Mouse (Mus musculus) midbrain, embryonic 11.5 days (tissue): ENCODE results near the gene Csmd2. TPM values are rescaled to one million over a fixed set of nuclear protein-coding genes. Genes with fewer than 3 reads are reported as not detected.

Experiments
- ATAC-seq: fragments of 200-750 bp; cut with Nextera tagmentation; 2 replicates; pipeline ENCODE4 v1.8.0; 2017; ENCODE audit warnings: moderate TSS enrichment, moderate library complexity; ENCODE audit not compliant: low FRiP score
- DNase-seq: peaks from one replicate; pipeline ENCODE4 v3.0.0; 2015; ENCODE audit warnings: low spot score; ENCODE audit errors: missing footprints
- H3K27ac ChIP-seq: fragments of 300-500 bp; sonication (generic); 2 replicates; pipeline ENCODE4 v1.5.1; 2014; ENCODE audit warnings: low read depth, low read length
- H3K27me3 ChIP-seq: fragments of 300-500 bp; sonication (generic); 2 replicates; pipeline ENCODE4 v1.6.1; 2014; ENCODE audit warnings: mild to moderate bottlenecking, low read length, moderate library complexity, mixed read lengths; ENCODE audit not compliant: control insufficient read depth, insufficient read depth
- H3K36me3 ChIP-seq: fragments of 300-500 bp; sonication (generic); 2 replicates; pipeline ENCODE4 v1.6.1; 2014; ENCODE audit warnings: mild to moderate bottlenecking, low read length, moderate library complexity, mixed read lengths; ENCODE audit not compliant: control insufficient read depth, insufficient read depth
- H3K4me1 ChIP-seq: fragments of 300-500 bp; sonication (generic); 2 replicates; pipeline ENCODE4 v1.6.1; 2014; ENCODE audit warnings: low read length; ENCODE audit not compliant: control insufficient read depth, insufficient read depth
- H3K4me2 ChIP-seq: fragments of 300-500 bp; sonication (generic); 2 replicates; pipeline ENCODE4 v1.6.1; 2014; ENCODE audit warnings: mild to moderate bottlenecking, moderate library complexity
- H3K4me3 ChIP-seq: fragments of 300-500 bp; sonication (generic); 2 replicates; pipeline ENCODE4 v1.5.1; 2014; ENCODE audit warnings: low read depth, low read length
- H3K9ac ChIP-seq: fragments of 300-500 bp; sonication (generic); 2 replicates; pipeline ENCODE4 v1.6.1; 2014; ENCODE audit warnings: low read length
- H3K9me3 ChIP-seq: fragments of 300-500 bp; sonication (generic); 2 replicates; pipeline ENCODE4 v1.6.1; 2016; ENCODE audit warnings: low read length; ENCODE audit not compliant: control insufficient read depth
- WGBS: fragments of 180-500 bp; shearing (Covaris S2); extraction: QIAGEN DNeasy Blood & Tissue Kit; methylation state at CpG from one replicate; pipeline ENCODE4 v1.1.7; 2014; 5-methylcytosine and 5-hydroxymethylcytosine counted together
- polyA plus RNA-seq: library from polyadenylated mRNA; unstranded; fragments of >200 nt; fragmentation: Nextera tagmentation; extraction: Ambion mirVana; gene quantifications from 2 replicates; pipeline ENCODE4 v1.2.1, GENCODE M21; 2014

The Csmd2 gene
- polyA plus RNA-seq = 1.6 and 1.8 TPM in 2 replicates

DNA sequence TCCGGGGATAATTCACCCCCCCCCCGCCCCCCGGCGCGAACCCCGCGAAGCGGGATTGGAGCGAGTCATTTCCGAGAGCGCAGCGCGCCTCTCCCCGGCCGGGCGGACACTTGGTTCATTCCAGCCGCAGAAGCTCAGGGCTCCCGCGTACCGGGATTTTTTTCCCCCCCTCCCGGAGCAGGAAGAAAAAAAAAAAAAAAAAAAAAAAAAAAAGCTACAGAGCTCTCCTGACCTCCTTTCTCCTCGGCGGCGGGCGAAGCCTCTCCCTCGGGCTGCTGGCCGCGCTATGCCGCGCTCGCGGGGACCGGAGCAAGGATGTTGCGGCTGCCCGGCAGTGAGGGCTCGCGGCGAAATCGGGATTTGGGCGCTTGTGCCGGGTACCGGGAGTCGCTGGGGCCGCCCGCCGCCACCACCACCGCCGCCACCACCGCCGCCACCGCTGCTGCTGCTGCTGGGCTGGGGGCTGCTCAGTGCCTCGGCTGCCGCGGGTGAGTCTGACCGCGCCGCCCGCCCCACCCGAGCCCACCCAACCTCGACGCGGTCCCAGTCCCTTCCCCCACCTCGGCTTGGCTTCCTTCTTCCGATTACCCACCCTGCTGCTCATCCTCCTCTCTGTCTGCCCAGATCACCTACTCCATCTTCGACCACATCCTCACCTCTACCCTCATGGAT is at the start of gene Csmd2:
Gene Csmd2 (plus strand): TSS at position 74 of the 672 bp plus-strand sequence.
- Histone ChIP-seq H3K9me3 (no peaks in the 10 kb centered on the region), H3K27me3 (peaks cover 44% of the 10 kb centered on the region), H3K27ac (no peak within 1 kb of the TSS; the same call in 1 of the 2 replicates), H3K4me1 (peaks cover 14% of the 10 kb centered on the region; the same call in 1 of the 2 replicates), H3K4me3 (peak within 1 kb of the TSS; percentile 58), H3K36me3 (no peaks in the 10 kb centered on the region), H3K4me2 (peak within 1 kb of the TSS; percentile 84), H3K9ac (peak within 1 kb of the TSS; percentile 73)
- DNase-seq = peak; percentile 94
- under 1% methylated on average over 48 of the region's 65 CpGs for WGBS
- peak; percentile 51 for ATAC-seq

- Histone ChIP-seq H3K36me3 (no peaks in the 10 kb centered on the region), H3K4me3 (no peak overlapping the region), H3K4me1 (no peaks in the 10 kb centered on the region), H3K27me3 (no peaks in the 10 kb centered on the region), H3K4me2 (no peak overlapping the region), H3K9ac (no peak overlapping the region), H3K9me3 (no peaks in the 10 kb centered on the region), H3K27ac (no peak overlapping the region)
- DNase-seq (no peak), ATAC-seq (no peak)
- WGBS = 77% methylated on average over 2 of the region's 2 CpGs
Measured at GRCm38 (mm10) chr4:127947696-127948095, 40.0 kb upstream of the Csmd2 start.

DNA sequence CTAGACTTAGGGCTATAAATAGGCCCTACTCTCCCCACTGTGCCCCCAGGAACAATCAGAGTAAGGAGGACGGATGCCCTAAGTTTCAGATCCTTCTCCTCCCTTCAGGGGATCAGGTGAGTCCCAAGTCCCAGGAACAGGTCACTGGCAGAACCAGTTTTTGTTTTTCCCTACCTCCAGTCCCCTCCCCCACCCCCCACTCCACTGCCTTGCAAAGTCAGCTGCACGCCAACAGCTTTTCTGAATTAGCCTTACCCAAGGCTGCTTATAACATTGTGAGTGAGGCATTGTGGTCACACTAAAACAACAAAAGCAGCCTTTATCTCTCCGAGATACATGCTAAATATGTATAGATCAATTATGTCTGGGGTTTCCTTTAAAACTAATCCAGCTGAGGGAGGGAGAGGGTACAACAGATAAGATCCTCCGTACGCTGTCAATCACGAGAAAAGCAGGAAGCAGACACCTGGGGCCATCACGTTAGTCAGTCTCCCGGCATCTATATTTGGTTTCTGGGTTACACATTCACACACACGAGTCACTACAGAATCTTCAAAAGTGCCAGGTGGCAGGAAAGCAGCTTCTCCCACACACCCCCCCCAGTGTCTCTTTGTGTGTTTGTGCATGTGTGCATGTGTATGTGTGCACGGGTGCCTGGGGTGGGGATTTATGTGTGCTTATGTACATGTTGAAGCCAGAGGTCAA is 34.5 kb upstream of the Csmd2 start:
- Histone ChIP-seq H3K27ac (no peak overlapping the region), H3K36me3 (no peaks in the 10 kb centered on the region), H3K4me1 (no peaks in the 10 kb centered on the region), H3K4me3 (no peak overlapping the region), H3K9ac (no peak overlapping the region), H3K27me3 (no peaks in the 10 kb centered on the region), H3K4me2 (no peak overlapping the region), H3K9me3 (no peaks in the 10 kb centered on the region)
- WGBS = 60% methylated on average over 10 of the region's 10 CpGs
- peak; percentile 79 for DNase-seq
- ATAC-seq = no peak

- no peak overlapping the region for H3K4me2 ChIP-seq
- peaks cover 9% of the 10 kb centered on the region for H3K27me3 ChIP-seq
- H3K27ac ChIP-seq = no peak overlapping the region
- peak; percentile 80 for DNase-seq
- H3K9me3 ChIP-seq = no peaks in the 10 kb centered on the region
- no peak for ATAC-seq
- 18% methylated on average over 7 of the region's 7 CpGs for WGBS
- H3K36me3 ChIP-seq = no peaks in the 10 kb centered on the region
- H3K9ac ChIP-seq = no peak overlapping the region
- H3K4me3 ChIP-seq = no peak overlapping the region
- peaks cover 10% of the 10 kb centered on the region for H3K4me1 ChIP-seq
Measured at GRCm38 (mm10) chr4:127969101-127969500, 18.6 kb upstream of the Csmd2 start.

DNA sequence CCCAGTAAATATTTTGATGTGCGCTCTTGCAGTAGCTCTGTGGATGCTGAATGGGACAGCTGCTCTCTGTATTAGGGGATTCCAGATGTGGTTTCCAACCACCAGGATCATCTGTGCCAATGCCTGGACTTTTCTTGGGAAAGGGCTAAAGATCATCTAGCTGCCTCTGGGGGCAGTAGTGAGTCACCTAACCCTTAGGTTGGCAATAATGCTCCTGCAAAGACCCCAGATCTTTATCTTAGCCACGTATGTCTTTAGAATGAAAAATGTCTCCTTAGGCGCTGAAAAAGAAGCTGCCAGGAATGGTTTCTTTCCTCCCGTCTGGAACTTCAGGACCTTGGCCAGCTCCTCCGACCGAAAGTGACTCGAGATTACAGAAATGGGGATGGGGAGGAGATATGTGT is 17.6 kb upstream of the Csmd2 start:
- no peaks in the 10 kb centered on the region for H3K9me3 ChIP-seq
- 7% methylated on average over 7 of the region's 7 CpGs for WGBS
- no peak overlapping the region for H3K4me2 ChIP-seq
- H3K36me3 ChIP-seq = no peaks in the 10 kb centered on the region
- H3K9ac ChIP-seq = no peak overlapping the region
- peaks cover 9% of the 10 kb centered on the region for H3K27me3 ChIP-seq
- DNase-seq (peak; percentile 90), ATAC-seq (no peak)
- H3K4me1 ChIP-seq = peaks cover 10% of the 10 kb centered on the region
- H3K27ac ChIP-seq = no peak overlapping the region
- no peak overlapping the region for H3K4me3 ChIP-seq

GRCm38 (mm10) chr4:127970901-127971868 is 16.5 kb upstream of the Csmd2 start, which contains the start of gene CK137956:
Gene CK137956, minus strand, starts transcription at chr4:127970951.
- H3K4me1 ChIP-seq = peaks cover 10% of the 10 kb centered on the region
- DNase-seq (peak; percentile 89), ATAC-seq (peak; percentile 69)
- no peak within 1 kb of the TSS; the same call in 1 of the 2 replicates for H3K4me3 ChIP-seq
- WGBS = 4% methylated on average over 39 of the region's 39 CpGs
- H3K9ac ChIP-seq = 0 out of 2 replicates have a peak within 1 kb of the TSS, but pooled peaks have one; percentile 12
- no peaks in the 10 kb centered on the region for H3K9me3 ChIP-seq
- H3K27me3 ChIP-seq = peaks cover 9% of the 10 kb centered on the region
- H3K27ac ChIP-seq = no peak within 1 kb of the TSS
- no peaks in the 10 kb centered on the region for H3K36me3 ChIP-seq
- peak within 1 kb of the TSS; percentile 39 for H3K4me2 ChIP-seq

- Histone ChIP-seq H3K27ac (no peak overlapping the region), H3K4me2 (no peak overlapping the region), H3K9ac (no peak overlapping the region), H3K36me3 (no peaks in the 10 kb centered on the region), H3K27me3 (peaks cover 9% of the 10 kb centered on the region), H3K9me3 (no peaks in the 10 kb centered on the region), H3K4me1 (peaks cover 10% of the 10 kb centered on the region), H3K4me3 (no peak overlapping the region)
- ATAC-seq (no peak), DNase-seq (peak; percentile 14)
- WGBS = 85% methylated on average over 3 of the region's 3 CpGs
Measured at GRCm38 (mm10) chr4:127972976-127973375, 14.7 kb upstream of the Csmd2 start.

DNA sequence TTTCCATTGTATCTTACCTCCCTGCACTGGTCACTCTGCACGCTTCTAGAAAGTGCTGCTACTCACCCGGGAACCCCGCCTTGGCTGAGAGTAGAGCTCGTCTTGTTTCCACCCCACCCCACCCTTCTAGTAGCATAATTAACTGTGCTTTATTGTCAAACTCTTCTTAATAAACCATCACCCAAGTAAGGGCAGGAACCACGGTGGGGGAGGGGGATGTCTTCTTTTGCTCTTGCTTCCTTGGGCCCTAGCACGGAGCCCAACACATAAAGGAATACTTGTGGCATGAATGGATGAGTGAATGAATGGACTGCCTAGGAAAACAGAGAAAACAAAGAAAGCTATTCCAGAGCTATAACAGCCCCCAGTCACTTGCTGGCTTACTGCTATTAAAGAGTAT is 6.5 kb upstream of the Csmd2 start:
- peaks cover 10% of the 10 kb centered on the region for H3K27me3 ChIP-seq
- DNase-seq = peak; percentile 78
- H3K4me1 ChIP-seq = peaks cover 2% of the 10 kb centered on the region; the same call in 1 of the 2 replicates
- no peaks in the 10 kb centered on the region for H3K9me3 ChIP-seq
- H3K27ac ChIP-seq = no peak overlapping the region
- no peaks in the 10 kb centered on the region for H3K36me3 ChIP-seq
- H3K4me2 ChIP-seq = no peak overlapping the region
- ATAC-seq = no peak
- H3K4me3 ChIP-seq = no peak overlapping the region
- WGBS = 60% methylated on average over 6 of the region's 6 CpGs
- H3K9ac ChIP-seq = no peak overlapping the region
